Mouse (Mus musculus) frontal cortex, postnatal 14 days (tissue): Measurements from ENCODE around the gene Alkbh1.

Source experiments
- DNase-seq, 2 experiments: peaks; one replicate each; pipeline ENCODE4 v3.0.0; 2022; ENCODE audit warnings: low spot score in 2 of 2

The Alkbh1 gene

GRCm38 (mm10) chr12:87380586-87381379, 63.0 kb downstream of the Alkbh1 start:
- DNase-seq: no peak

- DNase-seq: no peak
Observed at GRCm38 (mm10) chr12:87379496-87379895, 64.3 kb downstream of the Alkbh1 start.
